Mouse (Mus musculus): ENCODE measurements around the gene 2810021J22Rik.

- TF ChIP-seq CTCF (IDR thresholded peaks at IDR 0.05; ENCODE audit: low read depth) (no peak), EP300 (optimal IDR thresholded peaks at IDR 0.05) (no peak)
These were observed 30.5 kb downstream of the 2810021J22Rik start for GRCm38 (mm10) chr11:58897485-58897884.

All from stomach, postnatal 0 days (tissue).